Mouse (Mus musculus): ENCODE measurements around the gene Gid4.

Gid4 gene

DNA sequence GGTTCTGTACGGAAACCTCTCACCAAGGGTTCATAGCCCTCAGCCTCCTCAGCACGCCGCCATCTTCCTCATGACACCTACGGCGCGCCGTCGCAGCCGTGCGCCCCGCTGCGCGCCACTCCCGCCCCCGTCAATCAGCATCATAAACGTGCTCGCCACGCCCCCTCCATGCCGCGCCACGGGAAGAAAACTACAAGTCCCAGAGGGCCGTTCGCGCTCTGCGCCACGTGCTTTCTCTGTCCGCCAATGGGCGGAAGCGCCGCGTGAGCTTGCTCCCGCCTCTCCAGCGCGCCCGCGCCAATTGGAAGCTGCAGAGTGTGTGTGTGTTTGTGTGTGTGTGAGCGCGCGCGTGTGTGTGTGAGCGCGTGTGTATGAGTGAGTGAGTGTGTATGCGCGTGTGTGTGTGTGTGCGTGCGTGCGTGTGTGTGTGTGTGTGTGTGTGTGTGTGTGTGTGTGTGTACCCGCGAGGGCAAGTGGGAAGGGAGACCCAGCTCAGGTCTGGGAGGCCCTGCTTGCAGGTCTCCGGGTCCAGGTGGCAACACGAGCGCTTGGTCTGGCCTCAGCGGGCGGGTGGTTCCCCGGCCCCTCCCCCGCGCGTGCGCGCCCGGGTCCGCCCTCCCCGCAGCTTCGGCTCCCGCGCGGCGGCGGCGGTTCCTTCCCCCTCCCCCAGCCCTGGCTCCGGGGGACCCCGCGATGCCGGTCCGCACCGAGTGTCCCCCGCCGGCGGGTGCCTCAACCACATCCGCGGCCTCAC, at the start of gene Gid4:
Gene Gid4, plus strand, starts transcription at position 183 of the 754 bp plus-strand sequence.
- DNase-seq (ENCODE audit: low read depth) = peak; percentile 100

DNA sequence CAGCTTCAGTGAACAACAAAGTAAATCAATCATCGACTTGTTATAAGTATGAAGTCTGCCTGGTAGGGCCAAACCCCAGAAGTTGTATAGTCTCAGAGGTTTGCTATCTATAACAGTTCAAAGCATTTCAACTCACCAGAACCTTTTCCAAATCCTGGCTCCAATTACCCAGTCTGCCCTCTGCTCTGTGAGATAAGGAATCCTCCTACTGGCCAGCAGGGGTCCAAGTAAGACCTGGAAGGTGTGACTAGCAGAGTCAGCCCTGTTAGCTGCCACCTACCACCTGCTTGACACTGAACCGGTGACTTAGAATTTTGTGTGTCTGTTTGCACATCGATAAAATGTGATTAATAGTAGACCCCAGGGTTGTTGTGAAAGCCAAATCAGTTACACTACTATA, 49.7 kb upstream of the Gid4 start:
- DNase-seq (ENCODE audit: low read depth) = no peak

DNA sequence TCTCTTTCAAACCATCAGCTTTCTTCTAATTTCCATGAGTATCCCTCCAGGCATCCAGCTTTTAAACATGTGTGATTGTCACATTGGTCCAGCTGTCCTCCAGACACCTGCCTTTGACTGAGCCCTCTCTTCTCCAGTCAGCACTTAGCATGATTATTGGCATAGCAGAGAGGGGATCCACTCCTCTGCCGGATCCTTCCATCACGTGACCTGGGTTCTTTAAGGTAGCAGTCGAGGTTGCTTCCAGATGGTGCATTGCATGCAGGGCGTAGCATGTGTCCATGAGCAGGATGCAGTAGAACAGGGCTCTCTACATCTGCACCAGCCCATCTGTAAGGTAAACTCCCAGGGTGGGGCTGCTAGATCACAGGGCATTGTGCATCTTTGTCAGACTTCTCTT, 48.0 kb upstream of the Gid4 start:
- DNase-seq (ENCODE audit: low read depth) = peak; percentile 21

DNA sequence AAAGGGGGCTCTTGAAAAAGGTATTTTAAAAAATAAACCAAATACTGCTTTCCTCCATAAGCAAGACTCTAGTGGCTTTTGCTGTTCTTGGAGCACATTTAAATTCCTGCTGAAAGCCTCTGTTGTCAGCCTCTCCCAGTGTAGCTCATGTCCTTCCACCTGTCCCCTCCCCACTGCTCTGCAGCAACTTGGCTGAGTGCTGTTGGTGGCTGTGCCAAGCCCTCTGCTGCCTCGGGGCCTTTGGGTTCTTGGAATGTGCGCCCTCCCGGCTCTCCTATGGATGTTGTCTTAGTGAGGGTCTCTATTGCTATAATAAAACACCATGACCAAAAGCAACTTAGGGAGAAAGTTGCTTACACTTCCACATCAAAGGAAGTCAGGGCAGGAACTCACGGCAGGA, 47.5 kb upstream of the Gid4 start:
- DNase-seq (ENCODE audit: low read depth) = no peak

DNA sequence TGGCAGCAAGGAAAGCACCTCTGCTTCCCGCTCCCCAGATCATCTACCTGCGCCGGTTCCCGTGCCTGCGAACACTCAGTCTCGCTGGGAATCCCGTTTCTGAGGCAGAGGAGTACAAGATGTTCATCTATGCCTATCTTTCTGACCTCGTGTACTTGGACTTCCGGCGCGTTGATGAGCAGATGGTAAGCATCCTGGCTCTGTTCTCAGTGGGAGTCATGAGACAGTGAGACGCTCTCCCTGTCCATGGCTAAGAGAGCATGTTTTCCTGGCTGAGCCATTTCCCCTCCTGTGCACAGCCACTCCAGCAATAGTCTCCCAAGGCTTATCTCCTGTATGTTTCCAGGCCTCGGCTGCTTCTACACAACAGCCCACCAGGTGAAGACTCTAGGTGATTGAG, 46.5 kb upstream of the Gid4 start:
- DNase-seq (ENCODE audit: low read depth) = no peak

DNA sequence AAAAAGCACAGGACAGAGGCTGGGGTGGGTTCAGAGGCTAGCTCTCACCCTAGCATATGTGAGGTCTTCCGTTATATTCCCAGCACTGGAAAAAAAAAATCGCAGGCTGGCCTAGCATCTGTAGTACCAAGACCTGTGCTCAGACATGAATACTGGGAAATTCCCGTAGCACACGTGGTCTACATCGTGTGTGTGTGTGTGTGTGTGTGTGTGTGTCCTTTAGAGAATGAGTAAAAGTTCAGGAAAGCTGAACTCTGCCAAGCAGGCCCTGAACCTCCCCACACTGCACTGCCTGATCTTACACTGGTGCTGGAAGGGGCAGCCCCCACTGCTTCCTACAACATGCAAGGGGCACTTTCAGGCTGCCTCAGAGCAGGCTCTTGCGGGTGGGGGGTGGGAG, 42.5 kb upstream of the Gid4 start:
- no peak for DNase-seq (ENCODE audit: low read depth)

DNA sequence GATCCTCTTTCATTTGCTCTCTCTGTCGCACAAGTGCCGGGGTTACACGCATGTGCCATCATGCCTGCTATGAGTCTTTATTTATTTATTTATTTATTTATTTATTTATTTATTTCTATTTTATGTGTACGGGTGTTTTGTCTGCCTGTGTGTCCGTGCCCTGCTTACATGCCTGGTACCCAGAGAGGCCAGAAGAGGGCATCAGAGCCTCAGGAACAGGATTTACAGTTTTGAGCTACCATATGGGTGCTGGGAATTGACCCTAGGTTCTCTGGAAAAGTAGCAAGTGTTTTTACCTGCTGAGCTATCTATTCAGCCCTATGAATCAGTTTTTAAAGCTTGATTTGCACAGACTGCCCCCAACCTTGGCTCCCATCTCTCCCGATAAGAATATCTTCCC, 33.4 kb upstream of the Gid4 start:
- DNase-seq (ENCODE audit: low read depth) = peak; percentile 8

DNA sequence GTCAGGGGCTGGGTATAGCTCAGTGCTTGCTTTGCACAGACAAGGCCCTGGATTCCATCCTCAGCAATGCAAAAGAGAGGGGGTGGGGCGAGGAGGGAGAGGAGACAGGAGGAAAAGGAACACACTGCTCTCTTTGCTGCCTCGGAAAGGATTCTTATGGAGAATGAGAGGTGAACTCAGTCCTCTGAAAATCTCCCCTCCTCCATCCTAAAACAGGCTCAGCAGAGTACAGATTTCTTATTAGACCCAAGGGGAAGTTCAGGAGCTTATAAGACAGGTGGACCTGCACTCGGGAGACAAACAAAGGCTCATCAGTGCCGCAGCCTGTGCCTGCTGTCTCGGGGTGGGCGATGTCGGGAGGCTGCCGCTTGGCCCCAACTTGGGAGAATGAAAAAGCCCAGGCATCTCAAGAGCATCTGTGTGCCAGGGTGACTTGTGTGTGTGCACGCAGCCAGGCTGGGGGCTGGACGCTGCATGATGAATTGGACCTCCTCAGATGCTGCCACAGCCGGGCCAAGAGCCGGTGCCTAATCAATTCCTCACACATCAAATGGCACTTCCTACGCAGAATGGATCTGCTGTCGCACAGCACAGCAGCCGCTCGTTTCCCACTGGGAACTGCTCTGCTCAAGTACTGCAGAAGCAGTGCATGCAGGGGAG, 32.1 kb upstream of the Gid4 start:
- DNase-seq (ENCODE audit: low read depth) = no peak

GRCm38 (mm10) chr11:60385946-60386345, 31.0 kb upstream of the Gid4 start:
- DNase-seq (ENCODE audit: low read depth) = no peak

GRCm38 (mm10) chr11:60387944-60388343, 29.0 kb upstream of the Gid4 start:
- DNase-seq (ENCODE audit: low read depth) = no peak

DNA sequence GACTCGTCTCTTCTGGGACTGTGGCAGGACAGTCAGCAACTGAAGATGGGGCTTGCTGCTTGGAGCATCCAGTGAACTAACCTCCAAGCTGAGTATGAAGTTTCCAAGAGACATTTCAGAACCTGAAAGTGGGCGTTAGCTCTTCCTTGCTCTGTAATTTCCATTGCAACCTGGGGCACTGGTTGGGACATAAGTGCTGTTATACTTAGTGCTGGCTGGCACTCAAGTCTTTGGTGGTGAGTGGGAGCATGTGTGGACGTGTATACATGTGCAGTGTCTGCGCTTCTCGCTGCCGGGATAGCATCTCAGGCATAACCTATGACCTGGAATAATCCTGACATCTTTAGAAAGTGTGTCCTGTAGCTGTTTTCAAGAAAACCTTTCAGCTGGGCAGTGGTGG, 25.6 kb upstream of the Gid4 start:
- DNase-seq (ENCODE audit: low read depth) = no peak

DNA sequence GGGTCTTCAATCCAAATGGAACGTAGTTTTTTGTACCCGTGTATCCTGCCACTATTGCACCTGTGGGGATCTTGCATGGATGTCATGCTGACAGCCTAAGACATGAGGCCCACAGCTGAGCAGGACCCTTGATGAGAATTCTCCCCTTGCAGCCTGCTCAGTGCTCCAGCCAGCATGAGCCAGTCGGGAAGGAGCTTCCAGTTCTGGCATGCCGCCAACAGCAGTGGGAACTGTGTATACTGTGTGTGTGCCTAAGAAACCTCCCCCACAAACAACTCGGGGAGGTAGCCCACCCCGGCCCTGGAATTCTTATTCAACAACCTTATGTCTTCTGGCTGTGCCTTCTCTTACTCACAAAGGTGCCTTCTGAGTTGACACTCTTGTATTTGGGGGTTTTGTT, 20.4 kb upstream of the Gid4 start:
- DNase-seq (ENCODE audit: low read depth) = no peak

- DNase-seq (ENCODE audit: low read depth) = no peak
Observed at GRCm38 (mm10) chr11:60397172-60397571, 19.8 kb upstream of the Gid4 start.

DNA sequence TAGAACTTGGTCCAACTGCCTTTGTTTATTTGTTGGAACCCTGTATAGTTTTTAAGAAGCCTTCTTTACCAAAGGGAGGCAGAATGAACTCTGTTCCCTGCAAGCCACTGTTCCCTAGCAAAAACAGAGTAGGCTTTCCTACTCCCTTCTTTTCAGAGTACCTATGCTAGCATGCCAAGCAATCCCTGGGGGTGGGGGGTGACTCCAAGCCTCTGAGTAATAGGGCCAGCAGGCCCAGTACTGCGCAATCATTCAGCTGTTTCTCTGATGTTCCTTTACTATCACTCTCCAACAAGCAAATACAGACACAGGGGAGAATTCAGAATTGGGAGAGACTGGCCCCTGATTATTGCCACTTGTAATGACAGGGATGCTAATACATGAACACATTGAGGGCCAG, 10.3 kb upstream of the Gid4 start:
- DNase-seq (ENCODE audit: low read depth) = no peak

DNA sequence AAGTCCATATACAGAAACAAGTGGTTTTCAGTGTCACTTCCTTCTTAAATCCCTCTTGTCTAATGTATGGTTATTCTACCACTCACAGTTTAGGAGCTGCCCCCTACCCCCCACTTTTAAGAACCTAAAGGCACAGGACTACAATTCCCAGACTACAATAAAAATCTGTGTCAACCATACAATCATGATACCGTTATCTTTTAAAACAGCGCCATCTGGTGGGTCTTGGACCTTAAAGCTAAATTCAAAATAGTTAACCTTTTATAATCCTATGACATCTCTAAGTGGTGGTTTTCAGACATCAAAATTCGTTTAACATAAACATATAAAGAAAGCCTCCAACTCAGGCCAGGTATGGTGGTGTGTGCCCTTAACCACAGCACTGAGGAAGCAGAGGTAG, 4.8 kb upstream of the Gid4 start:
- DNase-seq (ENCODE audit: low read depth) = peak; percentile 89

- DNase-seq (ENCODE audit: low read depth) = no peak
Observed at GRCm38 (mm10) chr11:60412921-60413320, 4.0 kb upstream of the Gid4 start.

DNA sequence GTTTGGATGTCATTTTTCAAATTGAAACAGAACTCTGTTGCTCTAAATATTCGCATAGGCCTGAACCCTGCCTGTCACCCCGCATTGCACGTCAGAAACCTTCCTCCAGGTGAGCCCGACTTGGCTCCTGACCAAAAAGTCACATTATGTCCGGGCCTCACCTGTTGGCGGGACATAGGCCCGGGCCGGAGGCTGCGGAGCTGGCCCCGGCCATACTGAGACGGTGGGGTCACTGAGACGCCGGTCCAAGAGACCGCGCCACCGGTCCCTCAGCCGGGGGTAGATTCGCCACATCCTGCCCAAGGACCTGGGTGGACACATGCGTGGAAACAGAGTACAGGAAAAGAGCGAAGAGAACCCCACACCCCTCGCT, 369 bp upstream of the Gid4 start:
- no peak for DNase-seq (ENCODE audit: low read depth)

DNA sequence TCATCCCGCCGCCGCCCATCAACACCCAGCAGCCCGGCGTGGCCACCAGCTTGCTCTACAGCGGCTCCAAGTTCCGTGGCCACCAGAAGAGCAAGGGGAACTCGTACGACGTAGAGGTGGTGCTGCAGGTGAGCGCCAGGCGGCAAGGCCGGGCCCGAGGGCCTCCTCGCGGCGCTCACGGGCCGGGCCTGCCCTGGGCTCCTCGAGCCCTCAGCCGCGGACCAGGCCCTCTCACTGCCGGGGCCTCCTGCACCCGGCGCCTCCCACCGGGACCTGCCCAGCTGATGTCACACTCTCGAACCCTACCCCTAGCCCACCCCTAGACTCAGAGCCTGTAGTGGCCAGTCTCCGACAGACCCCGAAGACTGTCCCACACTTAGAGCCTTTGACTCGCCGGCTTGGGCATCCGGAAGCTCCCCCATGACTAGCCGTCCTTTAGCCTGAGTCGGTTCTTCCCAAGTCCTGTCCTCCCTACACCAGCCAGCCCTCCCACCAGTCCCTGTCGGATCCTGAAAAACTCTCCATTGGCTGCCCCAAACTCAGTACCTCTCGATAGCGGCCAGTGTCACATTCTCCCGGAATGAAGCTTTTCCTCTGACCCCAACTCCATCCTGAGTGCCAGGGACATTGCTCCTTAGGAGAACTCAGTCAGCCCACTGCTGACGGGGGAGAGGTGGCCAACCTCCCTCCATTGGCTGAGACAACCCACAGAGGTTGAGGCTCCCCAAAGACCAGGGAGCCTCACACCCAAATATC, 950 bp downstream of the Gid4 start, which contains the start of gene Atpaf2:
Gene Atpaf2, minus strand, starts transcription at position 741 of the 756 bp plus-strand sequence.
- DNase-seq (ENCODE audit: low read depth) = no peak

- DNase-seq (ENCODE audit: low read depth) = peak; percentile 58
Observed at GRCm38 (mm10) chr11:60418473-60418803, 1.5 kb downstream of the Gid4 start.

GRCm38 (mm10) chr11:60422046-60422668, 5.2 kb downstream of the Gid4 start:
- peak; percentile 61 for DNase-seq (ENCODE audit: low read depth)

- no peak for DNase-seq (ENCODE audit: low read depth)
Observed at GRCm38 (mm10) chr11:60423006-60423405, 6.1 kb downstream of the Gid4 start.

DNA sequence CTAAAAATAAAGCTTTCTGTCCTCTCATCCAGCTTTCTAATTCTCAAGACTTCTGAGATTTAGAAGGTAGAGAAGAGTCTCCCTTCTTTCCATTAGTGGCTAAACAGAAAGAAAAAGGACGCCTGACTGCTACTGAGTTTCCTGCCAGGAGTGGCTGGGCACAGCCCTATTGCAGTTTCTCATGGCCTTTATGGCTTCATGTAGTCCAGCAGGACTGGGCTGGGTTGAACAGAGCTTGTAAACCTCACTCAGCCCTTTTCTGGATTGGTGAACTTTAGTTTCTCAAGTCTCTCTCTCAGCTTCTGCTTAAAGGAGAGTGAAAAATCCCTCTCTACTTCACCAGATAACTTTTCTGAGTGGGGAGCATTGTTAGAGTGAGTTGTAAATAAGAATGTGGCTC, 9.5 kb downstream of the Gid4 start:
- no peak for DNase-seq (ENCODE audit: low read depth)

DNA sequence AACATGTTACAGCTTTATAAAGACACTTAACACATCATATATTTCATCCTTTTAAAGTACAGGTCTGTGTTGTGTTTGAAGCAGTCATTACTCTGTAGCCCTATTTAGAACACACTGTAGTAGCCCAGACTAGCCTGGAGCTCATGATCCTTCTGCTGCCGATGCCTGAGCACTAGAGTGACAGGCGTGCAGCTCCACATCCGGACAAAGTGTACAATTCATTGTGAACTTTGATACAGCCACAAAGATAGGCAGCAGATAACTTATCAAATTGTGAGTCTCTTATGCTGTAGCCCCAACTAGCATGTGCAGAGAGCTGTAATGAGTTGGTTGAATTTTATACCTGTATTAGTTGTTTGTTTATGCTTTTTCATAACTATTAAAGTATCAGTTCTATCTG, 10.7 kb downstream of the Gid4 start:
- DNase-seq (ENCODE audit: low read depth) = no peak
